Mouse (Mus musculus): Measurements from ENCODE around the gene Mast4.

DNA sequence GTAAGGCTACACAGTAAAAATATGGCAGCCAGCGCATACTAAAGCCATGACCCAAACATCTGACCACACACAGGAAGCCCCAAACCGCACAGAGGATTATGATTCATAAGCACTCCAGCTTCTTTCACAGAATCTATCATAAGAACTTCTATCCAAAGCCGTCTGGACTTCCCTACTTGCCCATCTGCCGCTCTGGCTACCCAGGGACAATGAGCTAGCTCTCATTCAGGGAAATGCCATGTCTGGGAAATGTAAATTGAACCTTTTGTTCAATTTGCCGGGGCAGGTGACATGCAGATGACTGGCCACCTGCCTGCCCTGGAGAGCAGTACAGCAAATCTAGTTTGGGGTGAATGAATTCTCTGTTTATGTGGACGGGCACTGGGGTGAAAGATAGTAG is 438.4 kb downstream of the Mast4 start:
- no peak for TF ChIP-seq POLR2A (IDR thresholded peaks at IDR 0.05; ENCODE audit: low read depth, low read length)
- TF ChIP-seq ZKSCAN1 (IDR thresholded peaks at IDR 0.05; ENCODE audit: borderline replicate concordance, low read depth, low read length) = no peak

All from CH12.LX (cell line).